Mouse (Mus musculus): Measurements from ENCODE around the gene Ppox.

Gene Ppox

GRCm38 (mm10) chr1:171285096-171285892, 4.3 kb upstream of the Ppox start:
- DNase-seq (ENCODE audit: low read depth, low spot score) = no peak

- no peak for DNase-seq (ENCODE audit: low read depth, low spot score)
These were observed 3.5 kb upstream of the Ppox start for GRCm38 (mm10) chr1:171284491-171284890.

GRCm38 (mm10) chr1:171283188-171284160, 2.5 kb upstream of the Ppox start:
- DNase-seq (ENCODE audit: low read depth, low spot score) = no peak

GRCm38 (mm10) chr1:171282086-171282805, 1.3 kb upstream of the Ppox start:
- no peak for DNase-seq (ENCODE audit: low read depth, low spot score)

- DNase-seq (ENCODE audit: low read depth, low spot score) = peak; percentile 74
These were observed 540 bp upstream of the Ppox start for GRCm38 (mm10) chr1:171281528-171281923.

- DNase-seq (ENCODE audit: low read depth, low spot score) = no peak
These were observed 603 bp downstream of the Ppox start for GRCm38 (mm10) chr1:171280250-171280915.

GRCm38 (mm10) chr1:171279721-171280120, 1.3 kb downstream of the Ppox start:
- DNase-seq (ENCODE audit: low read depth, low spot score) = no peak

- no peak for DNase-seq (ENCODE audit: low read depth, low spot score)
These were observed 1.8 kb downstream of the Ppox start for GRCm38 (mm10) chr1:171279012-171279705.

- DNase-seq (ENCODE audit: low read depth, low spot score) = no peak
These were observed 2.5 kb downstream of the Ppox start for GRCm38 (mm10) chr1:171278436-171278835.

- DNase-seq (ENCODE audit: low read depth, low spot score) = no peak
These were observed 3.2 kb downstream of the Ppox start for GRCm38 (mm10) chr1:171277736-171278135.

- DNase-seq (ENCODE audit: low read depth, low spot score) = no peak
These were observed 4.8 kb downstream of the Ppox start for GRCm38 (mm10) chr1:171276110-171276748.

- DNase-seq (ENCODE audit: low read depth, low spot score) = no peak
These were observed 5.7 kb downstream of the Ppox start for GRCm38 (mm10) chr1:171275144-171275734.

GRCm38 (mm10) chr1:171274171-171274570, 6.8 kb downstream of the Ppox start:
- no peak for DNase-seq (ENCODE audit: low read depth, low spot score)

GRCm38 (mm10) chr1:171272086-171272485, 8.9 kb downstream of the Ppox start:
- no peak for DNase-seq (ENCODE audit: low read depth, low spot score)

GRCm38 (mm10) chr1:171271622-171272021, 9.4 kb downstream of the Ppox start:
- no peak for DNase-seq (ENCODE audit: low read depth, low spot score)

GRCm38 (mm10) chr1:171271196-171271595, 9.8 kb downstream of the Ppox start:
- no peak for DNase-seq (ENCODE audit: low read depth, low spot score)

- no peak for DNase-seq (ENCODE audit: low read depth, low spot score)
These were observed 10.4 kb downstream of the Ppox start for GRCm38 (mm10) chr1:171270573-171270900.

- DNase-seq (ENCODE audit: low read depth, low spot score) = peak; percentile 86
These were observed 11.0 kb downstream of the Ppox start, which contains the start of gene B4galt3 for GRCm38 (mm10) chr1:171269848-171270572. Gene B4galt3 (plus strand): TSS chr1:171270328.

GRCm38 (mm10) chr1:171268341-171268740, 12.6 kb downstream of the Ppox start:
- DNase-seq (ENCODE audit: low read depth, low spot score) = no peak
